Mouse (Mus musculus) ES-Bruce4 (cell line): ENCODE data around the gene Pde11a. TPM values are rescaled to one million over a fixed set of nuclear protein-coding genes. Genes with fewer than 3 reads are reported as not detected.

Source experiments
- H3K27ac ChIP-seq: 2 replicates; pipeline ENCODE4 v1.5.1; 2012; ENCODE audit warnings: low read length, inconsistent platforms; ENCODE audit not compliant: insufficient read depth
- H3K27me3 ChIP-seq: 2 replicates; pipeline ENCODE4 v1.6.1; 2012; ENCODE audit warnings: mild to moderate bottlenecking, low read length, inconsistent platforms; ENCODE audit not compliant: control insufficient read depth, poor library complexity, insufficient read depth, severe bottlenecking
- H3K36me3 ChIP-seq: 2 replicates; pipeline ENCODE4 v1.6.1; 2012; ENCODE audit warnings: inconsistent platforms, mild to moderate bottlenecking, low read length, moderate library complexity; ENCODE audit not compliant: control insufficient read depth, poor library complexity, insufficient read depth, severe bottlenecking
- H3K4me1 ChIP-seq: one replicate; pipeline ENCODE4 v1.8.1; 2011; ENCODE audit warnings: low read length; ENCODE audit not compliant: control insufficient read depth, insufficient read depth
- H3K4me3 ChIP-seq: 2 replicates; pipeline ENCODE4 v1.5.1; 2011; ENCODE audit warnings: low read depth, mild to moderate bottlenecking, low read length
- H3K9ac ChIP-seq: 2 replicates; pipeline ENCODE4 v1.6.1; 2012; ENCODE audit warnings: low read depth, mild to moderate bottlenecking, inconsistent platforms; ENCODE audit not compliant: poor library complexity, severe bottlenecking
- H3K9me3 ChIP-seq: replicated peaks from 2 replicates; pipeline ENCODE4 v1.6.1; 2012; ENCODE audit warnings: mild to moderate bottlenecking, low read length, inconsistent platforms; ENCODE audit not compliant: control insufficient read depth, poor library complexity, insufficient read depth, severe bottlenecking
- CTCF ChIP-seq: IDR thresholded peaks from one replicate; pipeline ENCODE4 v1.8.1; 2011; ENCODE audit warnings: low read depth, low read length
- EP300 ChIP-seq: IDR thresholded peaks from 2 replicates; pipeline ENCODE4 v1.6.1; 2011; ENCODE audit warnings: low read depth, low read length; ENCODE audit not compliant: insufficient read depth
- POLR2A ChIP-seq: IDR thresholded peaks from one replicate; pipeline ENCODE4 v1.8.1; 2011; ENCODE audit warnings: low read length; ENCODE audit not compliant: insufficient read depth
- polyA plus RNA-seq: library from polyadenylated mRNA; stranded (reverse); fragments of >200 nt; gene quantifications from 2 replicates; pipeline ENCODE4 v1.2.4, GENCODE M21; 2011; ENCODE audit warnings: low read depth; ENCODE audit not compliant: missing spikeins, insufficient read depth, insufficient read length

Gene Pde11a
- polyA plus RNA-seq, 1 experiment, result 0.76 TPM

- H3K36me3 ChIP-seq, result no peaks in the 10 kb centered on the region
- no peaks in the 10 kb centered on the region for H3K27me3 ChIP-seq
- H3K9ac ChIP-seq, result no peak overlapping the region
- no peak overlapping the region for H3K27ac ChIP-seq
- no peaks in the 10 kb centered on the region for H3K4me1 ChIP-seq
- H3K4me3 ChIP-seq, result no peak overlapping the region
- TF ChIP-seq EP300 (no peak), CTCF (no peak), POLR2A (no peak)
- no peaks in the 10 kb centered on the region for H3K9me3 ChIP-seq
Observed at GRCm38 (mm10) chr2:76185126-76185525, 153.4 kb downstream of the Pde11a start.

DNA sequence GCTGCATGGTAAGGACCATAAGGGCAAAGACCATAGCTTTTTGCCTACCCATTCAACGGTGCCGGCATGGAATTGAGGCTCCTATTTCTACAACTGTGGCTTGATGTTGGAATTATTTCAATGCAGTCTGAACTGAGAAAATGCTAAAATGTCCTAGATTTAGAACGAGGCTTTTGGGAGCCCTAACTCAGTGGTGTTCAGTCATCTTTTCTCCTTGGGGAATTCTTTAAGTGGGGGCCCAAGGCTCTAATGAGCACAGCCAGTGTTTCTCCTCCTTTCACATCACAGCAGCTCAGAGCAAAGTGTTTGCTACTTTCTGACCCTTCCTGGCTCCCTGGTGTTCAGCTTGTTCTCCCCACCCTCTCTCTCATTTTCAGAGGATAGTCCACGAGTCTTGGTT lies 175.8 kb downstream of the Pde11a start:
- no peaks in the 10 kb centered on the region for H3K27me3 ChIP-seq
- no peaks in the 10 kb centered on the region for H3K9me3 ChIP-seq
- H3K27ac ChIP-seq, result no peak overlapping the region
- TF ChIP-seq EP300 (no peak), POLR2A (no peak), CTCF (no peak)
- H3K9ac ChIP-seq, result no peak overlapping the region
- H3K4me3 ChIP-seq, result no peak overlapping the region
- no peaks in the 10 kb centered on the region for H3K4me1 ChIP-seq
- no peaks in the 10 kb centered on the region for H3K36me3 ChIP-seq

DNA sequence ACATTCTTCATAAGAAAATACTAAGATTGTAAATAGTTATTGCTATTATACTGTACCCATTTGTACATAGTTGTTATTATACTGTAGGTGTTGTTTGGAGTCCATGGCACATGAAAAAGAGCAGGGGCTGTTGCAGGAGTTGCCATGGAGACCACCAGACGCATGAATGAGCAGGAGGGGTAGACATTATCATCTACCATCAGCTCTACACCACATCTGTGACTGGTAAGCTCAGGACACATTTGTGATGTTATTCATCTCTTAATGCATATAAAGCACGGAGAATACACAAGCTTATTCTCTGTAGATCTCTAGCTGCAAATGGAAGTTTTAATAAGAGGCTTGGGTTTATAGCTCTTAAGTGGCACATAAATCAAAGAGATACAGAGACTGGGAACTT lies 179.6 kb downstream of the Pde11a start:
- no peak overlapping the region for H3K27ac ChIP-seq

DNA sequence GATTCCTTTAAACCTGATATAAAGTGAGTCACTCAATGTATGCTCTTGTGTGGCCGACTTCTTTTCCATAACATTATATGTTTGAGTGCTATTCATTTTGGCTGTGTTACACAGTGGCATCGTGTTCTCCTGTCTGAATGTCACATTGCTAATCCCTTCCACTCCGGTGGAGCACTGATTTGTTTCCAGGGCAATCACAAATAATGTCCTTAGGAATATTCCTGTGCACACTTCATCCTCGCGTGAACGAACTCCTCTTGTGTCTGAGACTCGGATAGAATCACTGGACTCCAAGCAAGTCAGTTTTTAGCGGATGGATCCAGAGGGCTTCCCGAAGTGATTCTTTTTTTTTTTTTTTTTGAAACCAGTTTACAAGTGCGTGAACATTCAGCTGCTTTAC lies 197.4 kb downstream of the Pde11a start:
- Histone ChIP-seq H3K4me3 (no peak overlapping the region), H3K27ac (no peak overlapping the region), H3K36me3 (no peaks in the 10 kb centered on the region), H3K4me1 (no peaks in the 10 kb centered on the region), H3K9me3 (no peaks in the 10 kb centered on the region), H3K27me3 (no peaks in the 10 kb centered on the region), H3K9ac (no peak overlapping the region)
- TF ChIP-seq POLR2A, result no peak
- no peak for TF ChIP-seq CTCF
- TF ChIP-seq EP300, result no peak

More for the DNA sequence above, 179.6 kb downstream of the Pde11a start:
- no peaks in the 10 kb centered on the region for H3K27me3 ChIP-seq
- no peaks in the 10 kb centered on the region for H3K36me3 ChIP-seq
- H3K4me3 ChIP-seq, result no peak overlapping the region
- no peaks in the 10 kb centered on the region for H3K4me1 ChIP-seq
- H3K9me3 ChIP-seq, result no peaks in the 10 kb centered on the region
- no peak overlapping the region for H3K9ac ChIP-seq
- no peak for TF ChIP-seq EP300
- TF ChIP-seq CTCF, result no peak
- no peak for TF ChIP-seq POLR2A

DNA sequence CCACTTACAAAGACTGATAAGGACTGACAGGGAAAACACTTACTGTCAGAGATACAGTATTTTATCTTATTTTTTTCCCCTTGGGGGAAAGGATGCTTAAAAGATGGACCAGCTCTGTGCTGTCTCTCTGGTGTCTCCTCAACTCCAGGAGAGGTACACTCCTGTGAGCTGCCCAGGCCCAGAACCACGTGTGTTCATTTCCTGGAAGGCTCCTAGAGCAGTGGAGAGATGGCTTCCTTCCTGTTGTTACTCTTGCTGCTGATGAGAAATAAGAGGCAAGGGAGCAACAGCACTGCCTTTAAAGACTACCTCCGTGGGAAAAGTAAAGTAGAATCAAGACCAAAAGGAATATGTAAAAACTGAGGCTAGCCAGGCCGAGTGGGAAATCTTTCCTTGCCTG lies 205.6 kb downstream of the Pde11a start:
- H3K27me3 ChIP-seq, result no peaks in the 10 kb centered on the region
- no peak overlapping the region for H3K4me3 ChIP-seq
- no peak overlapping the region for H3K27ac ChIP-seq
- H3K9me3 ChIP-seq, result no peaks in the 10 kb centered on the region
- TF ChIP-seq CTCF, result no peak
- TF ChIP-seq POLR2A, result no peak
- TF ChIP-seq EP300, result no peak
- H3K36me3 ChIP-seq, result no peaks in the 10 kb centered on the region
- H3K4me1 ChIP-seq, result no peaks in the 10 kb centered on the region
- no peak overlapping the region for H3K9ac ChIP-seq

- Histone ChIP-seq H3K36me3 (no peaks in the 10 kb centered on the region), H3K4me1 (no peaks in the 10 kb centered on the region), H3K9ac (no peak overlapping the region), H3K27me3 (no peaks in the 10 kb centered on the region), H3K4me3 (no peak overlapping the region), H3K9me3 (no peaks in the 10 kb centered on the region), H3K27ac (no peak overlapping the region)
- TF ChIP-seq CTCF (no peak), POLR2A (no peak), EP300 (no peak)
Observed at GRCm38 (mm10) chr2:76129933-76130627, 208.5 kb downstream of the Pde11a start.
